Comparison of ENCODE assay signal across 8 mouse cellular contexts in the genomic region with DNA sequence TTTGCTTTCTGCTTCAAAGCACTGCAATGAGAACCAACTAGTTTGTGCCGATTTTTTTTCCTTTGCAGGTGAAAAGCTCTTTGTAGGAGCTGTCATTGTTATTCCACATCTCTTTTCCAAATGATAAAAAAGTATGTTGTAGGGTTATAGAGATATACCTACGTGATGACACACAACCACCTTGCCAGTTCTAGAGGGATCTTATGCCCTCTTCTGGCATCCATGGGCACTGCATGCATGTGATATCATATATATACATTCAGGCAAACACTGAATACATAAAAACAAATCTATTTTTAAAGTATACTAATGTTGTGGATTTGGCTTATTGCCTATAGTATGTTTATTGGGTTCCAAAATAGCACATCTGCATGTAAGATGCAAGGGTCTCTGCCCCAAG.
DNase-seq lines count a peak whose midpoint lies in the region; ATAC-seq lines count a peak whose summit lies in the region.

No protein-coding gene starts in this region.

- intact Hi-C loops in heart, postnatal 25 days (cut with DNase I), result loop anchor here (2.0 to 5.0 kb wide), 2 partner anchors 152 to 190 kb away; no protein-coding TSS in a partner anchor

- no peak overlapping the region for H3K4me3 ChIP-seq in neural tube, embryonic 15.5 days (replicated peaks)

- 78% methylated on average over 2 of the region's 2 CpGs for WGBS in neural tube, embryonic 15.5 days

- no peak for ATAC-seq in neural tube, embryonic 15.5 days (ENCODE audit: low FRiP score)
- ATAC-seq in neutrophil, adult 5-6 weeks (ENCODE audit: extremely low read depth, insufficient number of reproducible peaks, low FRiP score, poor library complexity, severe bottlenecking), result 0 out of 2 replicates have a peak, but pooled peaks have one; percentile 40

- no peaks in the 10 kb centered on the region for H3K27me3 ChIP-seq in neural tube, embryonic 15.5 days (replicated peaks)

- peak; percentile 9 to 45 for DNase-seq in heart, adult 18-20 months
- no peak for DNase-seq in heart, postnatal 25 days (ENCODE audit: low spot score)
- DNase-seq in neural tube, embryonic 10.5 days (ENCODE audit: extremely low spot score, low spot score), result peak; percentile 13
- peak; percentile 8 for DNase-seq in c-Kit-positive CD71-positive TER-119-negative erythroid progenitor cells, embryonic 14.5 days (ENCODE audit: low read depth)
- DNase-seq in c-Kit-positive CD71-positive TER-119-positive erythroid progenitor cells, embryonic 14.5 days (ENCODE audit: low spot score), result no peak
- DNase-seq in urinary bladder, postnatal 36 days (ENCODE audit: low spot score in 2 of 2), result no peak

- H3K27ac ChIP-seq in neural tube, embryonic 15.5 days (replicated peaks), result no peak overlapping the region

- no peaks in the 10 kb centered on the region for H3K9me3 ChIP-seq in neural tube, embryonic 15.5 days (replicated peaks)

- no peak overlapping the region for H3K4me2 ChIP-seq in neural tube, embryonic 15.5 days

- H3K36me3 ChIP-seq in neural tube, embryonic 15.5 days, result no peaks in the 10 kb centered on the region

- peaks cover 7% of the 10 kb centered on the region; the same call in 1 of the 2 replicates for H3K4me1 ChIP-seq in neural tube, embryonic 15.5 days

- no peak overlapping the region for H3K9ac ChIP-seq in neural tube, embryonic 15.5 days (replicated peaks)

Comparison
In these comparisons a context has a peak if more than half of its experiments do, and no peak if none do; other contexts are left out.
1. DNase-seq: peak in heart, adult 18-20 months (2 of 2), neural tube, embryonic 10.5 days (single experiment) and c-Kit-positive CD71-positive TER-119-negative erythroid progenitor cells, embryonic 14.5 days (single experiment); none in heart, postnatal 25 days (single experiment), c-Kit-positive CD71-positive TER-119-positive erythroid progenitor cells, embryonic 14.5 days (single experiment) and urinary bladder, postnatal 36 days (0 of 2).